Mouse (Mus musculus) monocyte, adult 2 months (primary cell): Measurements from ENCODE around the gene Tsacc.
A peak's percentile ranks its signal among the peaks of the same experiment; 100 is the strongest.
"Not testable (repeated sequence)": the region's sequence is repeated elsewhere in the genome, so short reads cannot be mapped to it uniquely, and the experiment has no call there.

Experiments
- DNase-seq, 2 experiments: peaks; one replicate each; pipeline ENCODE4 v3.0.0; 2022; ENCODE audit warnings: low spot score in 2 of 2, low read depth in 1 of 2

Tsacc gene

GRCm38 (mm10) chr3:88284815-88285564 is 11.8 kb downstream of the Tsacc start:
- not testable (repeated sequence) for DNase-seq

DNA sequence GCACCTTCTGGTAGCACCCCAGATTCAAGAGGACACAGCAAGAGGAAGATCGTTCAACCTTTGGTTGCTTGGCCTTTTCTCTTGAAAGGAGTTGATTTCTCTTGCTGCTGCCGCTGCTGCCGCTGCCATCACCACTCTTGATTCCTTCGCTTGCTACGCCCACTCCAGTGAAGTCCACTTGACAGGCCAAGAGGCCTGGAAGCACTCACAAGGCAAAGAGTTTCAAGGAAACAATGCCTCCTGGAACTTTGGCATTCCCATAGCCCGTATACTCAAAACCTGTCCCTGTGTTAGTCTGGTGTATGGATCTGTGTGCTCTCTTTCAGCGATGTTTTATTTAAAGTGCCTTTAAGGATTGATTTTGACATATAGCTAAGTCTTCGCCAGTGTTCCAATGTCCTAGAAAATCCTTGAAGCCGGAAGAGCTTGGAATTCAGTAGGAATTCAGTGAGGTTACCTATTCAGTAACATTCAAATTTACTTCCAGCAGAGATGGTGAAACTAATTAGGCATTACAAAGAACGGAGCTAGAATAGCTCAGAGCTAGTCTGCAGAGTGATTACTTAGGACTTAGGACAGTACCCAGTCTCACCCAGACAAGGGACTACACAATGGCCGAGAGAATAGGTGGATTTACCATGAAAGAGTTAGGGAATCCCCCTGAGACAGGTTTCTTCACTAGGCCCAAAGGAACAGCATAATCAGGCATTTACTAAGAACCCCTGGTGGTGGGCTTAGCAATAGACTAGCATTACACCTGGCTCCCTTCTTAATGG is 15.5 kb downstream of the Tsacc start:
- DNase-seq: not testable (repeated sequence)

- no peak for DNase-seq
Observed at GRCm38 (mm10) chr3:88280035-88280434, 16.8 kb downstream of the Tsacc start.

DNA sequence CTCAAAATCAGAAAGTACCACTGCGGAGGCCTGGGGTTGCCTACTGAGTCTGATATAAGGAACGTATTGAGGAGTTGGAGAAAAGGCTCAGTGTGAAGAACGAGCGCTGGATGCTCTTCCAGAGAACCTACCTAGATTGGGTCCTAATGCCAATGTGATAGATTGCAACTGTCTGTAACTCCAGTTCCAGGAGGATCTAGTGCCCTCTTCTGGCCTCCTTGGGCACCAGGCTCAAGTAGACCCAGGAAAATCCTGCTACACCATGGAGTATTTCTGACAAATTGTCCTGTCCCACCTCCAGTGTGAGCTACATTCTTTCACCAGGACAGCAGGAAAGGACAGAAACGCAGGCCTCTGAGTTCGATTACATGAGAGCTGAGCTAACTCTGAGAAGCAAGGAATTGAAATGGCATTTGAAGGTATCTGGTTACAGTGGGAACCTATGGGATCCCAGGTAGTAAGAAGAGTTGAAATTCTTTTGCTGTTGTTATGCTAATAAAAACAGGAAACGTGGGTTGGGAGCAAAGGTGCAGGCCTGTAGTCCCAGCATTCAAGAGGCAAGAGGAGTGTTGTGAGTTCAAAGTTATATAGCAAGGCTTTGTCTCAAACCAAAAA is 20.2 kb downstream of the Tsacc start:
- DNase-seq: no peak

DNA sequence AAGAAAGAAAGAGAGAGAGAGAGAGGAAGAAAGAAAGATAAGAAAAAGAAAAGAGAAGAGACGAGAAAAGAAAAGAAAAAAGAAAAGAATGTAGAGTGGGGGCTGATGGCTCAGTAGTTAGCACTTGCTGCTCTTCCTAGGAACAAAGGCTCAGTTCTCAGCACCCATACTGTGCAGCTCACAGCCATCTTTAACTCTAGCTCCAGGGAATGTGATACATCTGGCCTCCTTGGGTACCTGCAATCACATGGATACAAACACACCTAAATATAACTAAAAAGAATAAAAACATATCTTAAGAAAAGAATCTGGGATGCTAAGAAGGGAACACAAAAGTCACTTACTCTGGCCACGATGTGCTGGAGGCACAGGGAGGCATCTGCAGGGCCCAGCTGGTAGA is 20.7 kb downstream of the Tsacc start:
- DNase-seq: no peak

GRCm38 (mm10) chr3:88274002-88274401 is 22.8 kb downstream of the Tsacc start:
- no peak for DNase-seq

DNA sequence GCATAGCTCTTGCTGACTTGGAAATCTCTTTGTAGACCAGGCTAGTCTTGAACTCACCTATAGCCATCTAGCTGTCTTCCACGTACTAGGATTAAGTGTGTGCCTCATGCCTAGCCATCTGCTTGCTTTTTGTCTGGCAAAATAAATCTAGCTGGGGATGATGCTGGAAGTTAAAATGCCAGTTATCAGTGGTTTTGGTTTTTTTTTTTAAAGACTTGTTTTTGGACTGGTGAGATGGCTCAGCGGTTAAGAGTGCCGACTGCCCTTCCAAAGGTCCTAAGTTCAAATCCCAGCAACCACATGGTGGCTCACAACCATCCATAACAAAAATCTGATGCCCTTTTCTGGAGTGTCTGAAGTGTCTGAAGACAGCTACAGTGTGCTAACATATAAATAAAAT is 24.9 kb downstream of the Tsacc start:
- DNase-seq: no peak

- DNase-seq: not testable (repeated sequence)
Observed at GRCm38 (mm10) chr3:88271298-88271697, 25.5 kb downstream of the Tsacc start.

- DNase-seq: no peak
Observed at GRCm38 (mm10) chr3:88268991-88269390, 27.8 kb downstream of the Tsacc start.

DNA sequence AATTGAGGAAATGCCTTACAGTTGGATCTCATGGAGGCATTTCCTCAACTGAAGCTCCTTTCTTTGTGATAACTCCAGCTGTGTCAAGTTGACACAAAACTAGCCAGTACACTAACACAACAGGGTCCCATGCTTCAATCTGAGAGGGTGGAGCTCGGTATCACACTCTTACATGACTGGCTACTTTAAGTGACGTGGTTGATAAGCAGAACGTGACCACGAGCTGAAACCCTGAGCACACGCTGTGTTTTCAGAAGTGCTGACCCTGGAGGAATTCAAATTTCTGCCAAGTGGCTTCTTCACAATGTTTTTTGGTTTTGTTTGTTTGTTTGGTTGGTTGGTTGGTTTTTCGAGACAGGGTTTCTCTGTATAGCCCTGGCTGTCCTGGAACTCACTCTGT is 28.8 kb downstream of the Tsacc start:
- not testable (repeated sequence) for DNase-seq

- DNase-seq: no peak
Observed at GRCm38 (mm10) chr3:88262346-88262745, 34.5 kb downstream of the Tsacc start.

DNA sequence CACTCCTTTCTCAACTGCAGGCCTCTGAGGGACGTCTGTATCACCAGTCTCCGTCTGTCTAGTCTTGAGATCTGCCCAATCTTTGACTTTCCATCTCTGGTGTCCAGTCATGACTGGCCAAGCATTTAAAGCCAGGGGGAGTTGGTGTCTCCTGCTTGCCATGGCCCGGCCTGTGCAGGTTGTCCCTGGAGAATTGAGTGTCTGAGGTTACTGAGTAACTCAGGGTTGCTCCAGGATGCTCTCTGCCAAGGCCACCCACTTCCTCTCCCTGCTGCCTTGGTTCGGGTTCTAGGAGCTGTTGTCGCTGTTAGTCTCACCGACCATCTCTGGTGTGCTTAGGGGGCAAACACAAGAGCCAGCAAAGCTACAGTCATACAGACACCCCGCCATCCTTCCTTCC is 40.4 kb downstream of the Tsacc start:
- no peak for DNase-seq

DNA sequence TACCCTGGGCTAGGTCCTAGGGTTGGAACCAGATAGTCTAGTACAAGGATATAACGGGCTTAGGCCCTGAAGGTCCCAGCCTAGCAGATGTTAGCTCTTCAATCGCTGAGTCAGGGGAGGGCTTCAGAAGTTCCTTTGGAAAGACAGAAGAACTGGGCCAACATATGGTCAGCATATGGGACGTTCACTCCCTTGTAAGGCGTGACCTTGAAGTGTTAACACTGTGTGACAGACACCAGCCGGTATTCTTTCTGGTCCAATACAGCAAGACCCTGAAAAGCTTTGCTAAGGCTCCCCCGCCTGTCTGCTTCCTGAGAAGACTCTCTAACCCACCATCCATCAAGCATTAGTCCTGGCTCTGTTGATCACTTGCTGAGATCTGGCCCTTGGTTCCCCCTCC is 40.8 kb downstream of the Tsacc start:
- no peak for DNase-seq

DNA sequence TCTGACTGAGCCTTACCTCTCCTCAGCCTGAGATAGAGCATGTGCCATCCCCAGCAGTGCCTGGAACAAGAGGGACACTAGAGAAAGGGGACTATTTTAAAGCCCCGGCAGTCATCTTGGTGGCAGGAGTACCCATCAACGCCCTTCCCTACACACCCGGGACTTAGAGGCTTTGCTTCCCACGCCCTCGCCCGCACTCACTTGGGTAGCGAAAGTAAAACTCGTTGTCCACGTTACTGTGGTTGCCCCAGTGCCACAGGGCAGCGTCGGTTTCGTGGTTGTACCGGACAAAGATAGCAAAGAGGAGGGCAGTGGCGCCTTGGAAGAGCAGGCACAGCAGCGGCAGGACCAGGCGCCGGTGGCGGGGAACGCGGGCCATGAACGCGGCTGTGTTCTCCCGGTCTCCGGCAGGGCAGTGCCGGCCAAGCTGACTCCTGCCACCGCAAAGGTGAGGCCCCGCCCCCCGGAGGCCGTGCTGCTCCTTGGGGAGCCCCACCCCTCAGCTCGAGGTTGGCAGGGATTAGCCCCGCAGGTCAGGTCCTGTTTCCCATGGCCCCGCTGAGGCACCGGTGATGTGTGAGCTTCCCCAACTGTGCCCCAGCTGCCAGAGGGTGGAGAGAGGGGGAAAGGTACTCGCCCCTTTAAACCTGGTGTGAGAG is 42.4 kb downstream of the Tsacc start, which contains the start of gene Rhbg:
Gene Rhbg (minus strand): TSS at position 442 of the 659 bp plus-strand sequence.
- DNase-seq: no peak

DNA sequence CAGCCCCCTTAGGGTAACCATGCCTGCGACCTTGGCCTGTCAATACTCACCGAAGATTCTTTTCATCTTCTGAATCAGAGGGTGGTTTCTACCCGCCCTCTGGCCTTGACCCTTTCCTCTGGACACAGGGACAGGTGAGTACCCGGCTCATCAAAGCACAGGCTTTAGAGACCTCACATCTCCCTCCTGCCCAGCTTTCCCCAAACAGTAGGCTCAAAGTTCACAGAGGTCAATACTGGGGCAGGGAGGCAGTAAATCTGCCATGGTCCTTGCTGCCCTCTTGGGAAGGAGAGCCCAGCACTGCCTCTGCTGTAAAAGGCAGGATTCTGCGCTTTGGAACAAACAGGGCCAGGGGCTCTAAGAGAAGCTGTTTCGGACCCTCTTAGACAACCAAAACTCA is 44.1 kb downstream of the Tsacc start:
- DNase-seq: no peak

- no peak for DNase-seq
Observed at GRCm38 (mm10) chr3:88248406-88248805, 48.4 kb downstream of the Tsacc start.

DNA sequence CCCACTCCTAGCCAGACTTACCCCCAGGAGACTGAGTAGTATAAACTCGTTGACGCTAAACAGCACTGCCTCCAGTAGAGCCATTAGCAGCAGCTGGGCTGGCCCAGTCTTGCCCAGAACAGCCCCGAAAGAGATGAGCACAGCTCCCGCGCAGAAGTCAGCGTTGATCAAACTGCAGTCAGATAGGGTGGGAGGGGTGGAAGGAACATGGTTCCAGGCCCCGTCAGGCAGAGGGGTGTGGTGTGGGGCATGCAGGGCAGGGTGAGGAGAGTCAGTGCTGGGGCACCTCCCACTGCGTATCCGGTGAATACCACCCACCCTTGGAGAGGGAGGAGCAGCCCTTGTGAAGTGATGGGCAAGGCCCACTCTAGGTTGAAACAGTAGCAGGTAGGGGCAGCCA is 49.1 kb downstream of the Tsacc start:
- DNase-seq: no peak

- peak in 1 of 2 experiments; percentile 65 for DNase-seq
Observed at GRCm38 (mm10) chr3:88245811-88246210, 51.0 kb downstream of the Tsacc start.

- DNase-seq: peak in 1 of 2 experiments; percentile 36
Observed at GRCm38 (mm10) chr3:88244071-88244470, 52.7 kb downstream of the Tsacc start.

- peak in 1 of 2 experiments; percentile 50 for DNase-seq
Observed at GRCm38 (mm10) chr3:88242531-88242930, 54.3 kb downstream of the Tsacc start.

GRCm38 (mm10) chr3:88241045-88241786 is 55.6 kb downstream of the Tsacc start:
- no peak for DNase-seq
